Mouse (Mus musculus): ENCODE data around the gene Sytl1.

Sytl1 gene

DNA sequence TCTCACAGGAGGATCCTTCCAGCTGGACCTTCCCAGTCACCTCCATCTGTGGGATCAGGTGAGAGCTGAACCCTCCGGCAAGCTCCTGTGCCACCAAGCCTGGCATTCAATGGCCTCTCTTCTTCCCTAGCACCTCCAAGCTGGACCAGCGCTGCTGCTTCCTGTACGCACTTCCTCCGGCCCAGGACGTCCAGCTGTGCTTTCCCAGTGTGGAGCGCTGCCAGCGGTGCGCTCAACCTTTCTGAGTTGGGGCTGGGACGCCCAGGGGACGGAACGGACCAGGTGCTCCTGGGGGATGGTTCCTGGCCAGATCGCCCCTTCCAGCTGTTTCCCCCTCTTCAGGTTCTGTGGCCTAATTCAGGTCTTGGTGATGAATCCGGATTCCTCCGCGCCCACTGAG lies 15.8 kb downstream of the Sytl1 start:
- DNase-seq (ENCODE audit: low read depth) = no peak

GRCm38 (mm10) chr4:133244289-133244688 lies 18.6 kb downstream of the Sytl1 start:
- no peak for DNase-seq (ENCODE audit: low read depth)

- DNase-seq (ENCODE audit: low read depth) = no peak
These were observed 19.4 kb downstream of the Sytl1 start for GRCm38 (mm10) chr4:133243538-133243937.

- no peak for DNase-seq (ENCODE audit: low read depth)
These were observed 20.2 kb downstream of the Sytl1 start for GRCm38 (mm10) chr4:133242710-133243109.

DNA sequence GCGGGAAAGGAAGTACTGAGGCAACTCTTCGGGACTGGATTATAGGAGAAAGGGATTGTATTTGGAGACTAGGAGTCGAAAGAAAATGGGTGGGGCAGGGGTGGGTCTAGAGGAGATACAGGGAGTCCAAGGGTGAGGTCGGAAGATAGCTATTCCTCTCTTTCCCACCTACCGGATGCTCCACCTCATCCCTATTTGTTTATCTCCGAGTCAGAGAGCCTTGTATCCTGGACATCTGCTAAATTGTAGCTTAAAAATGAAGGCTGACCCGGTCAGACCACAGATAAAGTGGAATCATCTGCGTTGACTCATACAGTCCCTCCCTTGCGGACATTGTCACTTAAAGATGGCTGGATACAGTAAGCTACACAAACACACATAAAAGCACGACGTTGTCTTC lies 21.0 kb downstream of the Sytl1 start:
- no peak for DNase-seq (ENCODE audit: low read depth)

DNA sequence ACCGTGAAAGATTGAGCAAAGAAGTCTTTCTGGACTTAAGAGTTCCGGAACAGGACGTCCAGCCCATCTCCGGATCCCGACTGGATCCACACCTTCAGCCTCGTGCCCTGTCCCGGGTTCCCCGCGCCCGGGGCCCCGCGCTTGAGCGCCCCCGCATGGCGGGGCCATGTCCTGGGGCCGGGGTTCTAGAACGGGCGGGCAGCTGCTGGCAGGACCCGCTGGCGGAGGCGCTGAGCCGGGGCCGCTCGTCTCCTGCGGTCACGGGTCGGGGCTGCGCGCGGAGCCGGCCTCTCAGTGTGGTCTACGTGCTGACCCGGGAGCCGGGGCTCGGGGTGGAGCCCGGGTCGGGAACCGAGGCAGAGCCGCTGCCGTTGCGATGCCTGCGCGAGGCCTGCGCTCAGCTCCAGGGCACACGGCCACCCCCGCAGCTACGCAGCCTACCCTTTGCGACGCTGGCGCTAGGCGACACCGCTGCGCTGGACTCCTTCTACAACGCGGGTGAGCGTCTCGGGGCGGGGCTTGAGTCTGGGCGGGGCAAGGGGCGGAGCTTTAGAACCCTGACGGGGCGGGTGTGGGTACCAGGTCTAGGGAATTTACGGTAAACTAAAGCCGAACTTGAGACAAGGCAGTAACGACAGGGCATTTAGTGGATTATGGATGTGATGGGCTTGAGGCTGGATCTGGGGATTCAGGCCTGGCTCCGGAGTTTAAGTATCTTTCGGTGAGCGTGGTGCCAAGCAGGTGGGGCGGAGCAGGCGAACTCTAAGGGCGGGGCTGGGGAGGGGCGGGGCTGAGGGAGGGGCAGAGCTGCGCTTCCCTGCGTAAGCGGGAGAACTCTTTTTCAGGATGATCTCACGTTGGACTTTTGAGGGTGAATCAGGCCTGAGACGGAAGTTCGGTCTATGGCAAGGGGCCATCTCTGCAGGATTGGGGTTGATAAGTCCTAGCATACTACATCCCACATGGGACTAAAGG lies 21.7 kb downstream of the Sytl1 start:
- peak; percentile 90 for DNase-seq (ENCODE audit: low read depth)

DNA sequence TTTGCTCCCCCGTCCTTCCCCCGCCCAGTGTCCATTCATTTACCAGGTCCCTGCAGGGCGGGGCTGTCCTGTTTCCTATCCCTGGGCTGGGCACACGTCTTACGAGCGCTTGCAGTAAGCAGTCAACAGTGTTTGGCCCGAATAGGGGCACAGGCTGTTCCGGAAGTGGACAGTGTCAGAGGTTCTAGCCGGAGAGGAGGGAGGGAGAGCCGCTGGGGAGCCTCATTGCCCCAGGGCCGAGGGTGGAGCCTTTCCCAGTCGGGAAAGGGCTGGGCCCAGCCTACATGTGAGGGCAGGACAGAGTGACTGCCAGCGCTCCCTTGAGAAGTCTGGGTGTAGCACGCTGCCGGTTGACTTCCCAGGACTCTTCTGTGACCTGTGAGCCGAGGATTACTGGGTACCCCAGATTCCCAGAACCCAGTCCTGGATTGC lies 22.4 kb downstream of the Sytl1 start, which contains the start of gene Map3k6:
TSS of gene Map3k6 (plus strand) at position 329 of the 432 bp plus-strand sequence.
- DNase-seq (ENCODE audit: low read depth) = peak; percentile 67

- no peak for DNase-seq (ENCODE audit: low read depth)
These were observed 25.0 kb downstream of the Sytl1 start for GRCm38 (mm10) chr4:133237911-133238310.

DNA sequence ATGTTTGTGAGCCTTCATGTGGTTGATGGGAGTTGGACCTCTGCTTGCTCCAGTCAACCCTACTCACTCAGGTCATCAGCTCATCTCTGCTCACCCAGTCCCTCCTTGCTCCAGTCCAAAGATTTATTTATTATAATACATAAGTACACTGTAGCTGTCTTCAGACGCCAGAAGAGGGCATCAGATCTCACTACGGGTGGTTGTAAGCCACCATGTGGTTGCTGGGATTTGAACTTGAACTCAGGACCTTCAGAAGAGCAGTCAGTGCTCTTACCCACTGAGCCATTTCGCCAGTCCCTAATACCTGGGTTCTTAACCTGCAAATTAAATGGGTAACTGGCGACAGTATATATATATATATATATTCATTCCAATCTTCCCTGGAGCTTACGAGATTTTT lies 27.5 kb downstream of the Sytl1 start:
- DNase-seq (ENCODE audit: low read depth) = no peak

DNA sequence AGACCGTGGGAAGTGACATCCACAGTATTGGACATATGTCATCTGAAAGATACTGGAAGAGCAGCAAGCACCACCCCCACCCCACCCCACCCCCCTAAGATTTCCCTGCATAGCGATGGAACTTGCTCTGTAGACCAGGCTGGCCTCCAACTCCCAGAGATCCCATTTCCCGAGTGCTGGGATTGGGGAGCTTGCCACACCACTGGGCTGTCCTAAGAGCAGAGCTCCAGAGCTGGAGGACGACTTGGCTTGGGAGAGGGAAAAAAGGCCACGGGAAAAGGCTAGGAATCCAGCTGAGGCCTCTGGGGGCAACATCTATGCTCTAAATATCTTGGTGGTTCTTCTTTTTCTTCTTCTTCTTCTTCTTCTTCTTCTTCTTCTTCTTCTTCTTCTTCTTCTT lies 28.1 kb downstream of the Sytl1 start:
- no peak for DNase-seq (ENCODE audit: low read depth)

GRCm38 (mm10) chr4:133233285-133233976 lies 29.5 kb downstream of the Sytl1 start:
- DNase-seq (ENCODE audit: low read depth) = peak; percentile 73

GRCm38 (mm10) chr4:133229582-133229981 lies 33.3 kb downstream of the Sytl1 start:
- no peak for DNase-seq (ENCODE audit: low read depth)

GRCm38 (mm10) chr4:133227636-133228035 lies 35.3 kb downstream of the Sytl1 start:
- DNase-seq (ENCODE audit: low read depth) = no peak

DNA sequence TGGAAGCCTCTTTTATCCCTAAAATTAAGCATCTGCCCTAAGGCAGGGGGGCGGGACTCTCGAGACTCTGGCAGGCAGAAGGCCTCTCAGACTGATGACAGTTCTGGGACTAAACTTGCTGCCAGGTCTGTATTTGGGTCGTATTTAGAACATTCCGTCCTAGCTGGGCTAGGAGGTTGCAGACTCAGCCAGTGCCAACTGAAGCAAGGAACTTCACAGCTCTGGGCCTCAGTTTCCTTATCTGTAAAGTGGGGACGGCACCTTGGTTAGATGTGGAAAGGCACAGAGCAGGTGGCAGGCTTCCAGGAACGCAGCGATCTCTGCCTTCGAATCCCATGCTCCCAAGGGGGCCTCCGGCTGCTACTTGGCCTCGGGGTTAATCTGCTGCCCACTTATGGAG lies 36.8 kb downstream of the Sytl1 start:
- peak; percentile 21 for DNase-seq (ENCODE audit: low read depth)

GRCm38 (mm10) chr4:133223875-133224274 lies 39.0 kb downstream of the Sytl1 start:
- no peak for DNase-seq (ENCODE audit: low read depth)

- no peak for DNase-seq (ENCODE audit: low read depth)
These were observed 41.2 kb downstream of the Sytl1 start for GRCm38 (mm10) chr4:133221701-133222100.

- no peak for DNase-seq (ENCODE audit: low read depth)
These were observed 42.3 kb downstream of the Sytl1 start for GRCm38 (mm10) chr4:133220656-133221055.

DNA sequence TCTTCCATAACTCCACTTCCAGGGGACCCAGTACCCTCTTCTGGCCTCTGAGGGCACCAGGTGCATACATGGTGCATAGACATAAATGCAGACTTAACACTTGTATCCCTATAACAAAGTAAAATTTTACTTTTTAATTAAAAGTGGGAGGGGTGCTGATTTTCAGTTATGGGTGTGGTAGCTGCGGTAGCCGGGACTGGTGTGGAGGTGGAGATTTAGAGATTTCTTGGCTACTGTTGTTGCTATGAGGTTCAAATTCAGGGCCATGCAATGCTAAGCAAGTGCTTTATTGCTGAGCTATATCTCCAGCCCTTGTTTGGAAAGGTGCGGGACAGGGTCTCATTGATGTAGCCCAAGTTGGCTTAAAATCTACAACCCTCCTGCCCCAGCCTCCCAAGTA lies 44.2 kb downstream of the Sytl1 start:
- no peak for DNase-seq (ENCODE audit: low read depth)

- peak; percentile 72 for DNase-seq (ENCODE audit: low read depth)
These were observed 45.3 kb downstream of the Sytl1 start for GRCm38 (mm10) chr4:133217641-133218040.

DNA sequence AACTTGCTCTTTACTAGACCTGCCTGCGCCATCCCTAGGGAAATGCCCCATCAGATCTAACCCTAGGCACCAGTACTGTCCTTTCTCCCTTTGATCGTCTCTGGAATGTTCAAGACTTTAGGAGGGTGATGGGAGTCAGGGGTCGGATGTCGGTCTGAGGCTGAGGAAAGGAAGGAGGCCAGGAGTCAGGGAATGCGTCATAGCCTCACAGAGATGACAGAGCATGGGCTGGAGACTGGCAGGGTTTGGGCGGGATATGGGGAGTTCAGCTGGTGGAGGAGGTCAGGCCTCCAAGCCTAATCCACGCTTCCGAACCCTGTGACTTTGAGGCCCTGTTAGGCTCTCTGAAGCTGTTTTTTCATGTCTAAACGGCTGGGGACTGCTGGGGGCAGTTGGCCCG lies 49.3 kb downstream of the Sytl1 start:
- peak; percentile 52 for DNase-seq (ENCODE audit: low read depth)

- DNase-seq (ENCODE audit: low read depth) = peak; percentile 63
These were observed 49.7 kb downstream of the Sytl1 start for GRCm38 (mm10) chr4:133213268-133213590.

DNA sequence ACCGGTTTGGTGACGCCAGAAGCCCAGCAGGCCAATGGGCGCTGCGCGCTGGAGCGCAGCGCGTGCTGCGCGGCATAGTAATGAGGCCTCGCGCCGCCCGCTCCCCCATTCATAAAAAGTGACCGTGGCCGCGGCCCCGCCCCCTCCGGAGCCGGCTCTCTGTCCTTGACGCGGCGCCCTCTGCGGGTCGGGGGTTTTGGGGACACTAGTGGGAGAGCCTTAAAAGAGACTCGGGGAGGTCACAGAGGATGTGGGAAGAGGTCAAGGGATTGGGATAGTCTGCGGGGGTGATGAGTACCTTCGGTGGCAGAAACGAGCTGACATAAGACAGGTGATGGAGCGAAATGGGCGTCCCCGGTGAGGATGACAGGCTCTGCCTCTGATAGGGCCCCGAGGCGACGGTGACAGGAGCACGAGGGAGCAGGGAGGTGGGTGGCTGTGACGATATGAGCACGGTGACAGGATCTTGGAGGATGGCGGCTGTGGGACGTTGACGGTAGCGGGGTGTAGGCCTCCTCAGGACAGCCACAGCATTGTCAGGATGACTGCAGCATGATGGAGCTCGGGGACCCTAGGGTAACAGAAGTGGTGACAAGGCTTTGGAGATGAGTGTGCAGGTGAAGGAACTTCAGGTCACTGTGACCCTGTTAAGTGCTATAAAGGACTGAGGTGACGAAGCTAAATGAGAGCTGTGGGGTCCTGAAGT lies 50.2 kb downstream of the Sytl1 start:
- DNase-seq (ENCODE audit: low read depth) = peak; percentile 86
